Mouse (Mus musculus) midbrain, embryonic 13.5 days (tissue): ENCODE results near the gene Hint1. TPM values are rescaled to one million over a fixed set of nuclear protein-coding genes. Genes with fewer than 3 reads are reported as not detected.

Experiments used
- ATAC-seq: fragments of 200-750 bp; cut with Nextera tagmentation; 2 replicates; pipeline ENCODE4 v1.8.0; 2017; ENCODE audit warnings: mild to moderate bottlenecking, moderate TSS enrichment, moderate library complexity
- H3K27ac ChIP-seq: fragments of 300-500 bp; sonication (generic); 2 replicates; pipeline ENCODE4 v1.5.1; 2015; ENCODE audit warnings: inconsistent platforms, mild to moderate bottlenecking, moderate library complexity
- H3K27me3 ChIP-seq: fragments of 300-500 bp; sonication (generic); 2 replicates; pipeline ENCODE4 v1.6.1; 2015; ENCODE audit warnings: mild to moderate bottlenecking, inconsistent platforms
- H3K36me3 ChIP-seq: fragments of 300-500 bp; sonication (generic); 2 replicates; pipeline ENCODE4 v1.6.1; 2015; ENCODE audit warnings: mild to moderate bottlenecking, inconsistent platforms
- H3K4me1 ChIP-seq: fragments of 300-500 bp; sonication (generic); replicated peaks from 2 replicates; pipeline ENCODE4 v1.6.1; 2015; ENCODE audit warnings: inconsistent platforms
- H3K4me2 ChIP-seq: fragments of 300-500 bp; sonication (generic); replicated peaks from 2 replicates; pipeline ENCODE4 v1.6.1; 2015; ENCODE audit warnings: moderate library complexity, mild to moderate bottlenecking, inconsistent platforms
- H3K4me3 ChIP-seq: fragments of 300-500 bp; sonication (generic); replicated peaks from 2 replicates; pipeline ENCODE4 v1.5.1; 2015; ENCODE audit warnings: mild to moderate bottlenecking, inconsistent platforms
- H3K9ac ChIP-seq: fragments of 300-500 bp; sonication (generic); replicated peaks from 2 replicates; pipeline ENCODE4 v1.6.1; 2015; ENCODE audit warnings: mild to moderate bottlenecking, inconsistent platforms
- H3K9me3 ChIP-seq: fragments of 300-500 bp; sonication (generic); 2 replicates; pipeline ENCODE4 v1.6.1; 2016; ENCODE audit warnings: mild to moderate bottlenecking, inconsistent platforms
- WGBS: fragments of 180-500 bp; shearing (Covaris S2); methylation state at CpG from one replicate; pipeline ENCODE4 v1.1.7; 2015; 5-methylcytosine and 5-hydroxymethylcytosine counted together
- polyA plus RNA-seq: library from polyadenylated mRNA; unstranded; fragments of >200 nt; fragmentation: Nextera tagmentation; extraction: Ambion mirVana; gene quantifications from 2 replicates; pipeline ENCODE4 v1.2.1, GENCODE M21; 2015

Hint1 gene
- polyA plus RNA-seq, 1 experiment from 2014 or later, result 703 TPM

- peak overlapping the region; percentile 89 for H3K4me3 ChIP-seq
- peaks cover 41% of the 10 kb centered on the region for H3K4me1 ChIP-seq
- peaks cover 13% of the 10 kb centered on the region for H3K36me3 ChIP-seq
- WGBS, result 72% methylated on average over 6 of the region's 6 CpGs
- no peaks in the 10 kb centered on the region for H3K9me3 ChIP-seq
- peak overlapping the region; percentile 99 for H3K9ac ChIP-seq
- H3K27me3 ChIP-seq, result no peaks in the 10 kb centered on the region
- peak overlapping the region; percentile 91 for H3K27ac ChIP-seq
- H3K4me2 ChIP-seq, result peak overlapping the region; percentile 75
- ATAC-seq, result peak; percentile 2; the same call in 1 of the 2 replicates
Measured at GRCm38 (mm10) chr11:54865330-54866085, 675 bp upstream of the Hint1 start.

- H3K27ac ChIP-seq, result peak overlapping the region; percentile 91
- peaks cover 28% of the 10 kb centered on the region for H3K36me3 ChIP-seq
- H3K9me3 ChIP-seq, result no peaks in the 10 kb centered on the region
- H3K4me3 ChIP-seq, result peak overlapping the region; percentile 89
- no peaks in the 10 kb centered on the region for H3K27me3 ChIP-seq
- peak overlapping the region; percentile 99 for H3K9ac ChIP-seq
- 3% methylated on average over 5 of the region's 5 CpGs for WGBS
- ATAC-seq, result 0 out of 2 replicates have a peak, but pooled peaks have one; percentile 28
- peaks cover 34% of the 10 kb centered on the region for H3K4me1 ChIP-seq
- peak overlapping the region; percentile 75 for H3K4me2 ChIP-seq
Measured at GRCm38 (mm10) chr11:54867049-54867385, 834 bp downstream of the Hint1 start.

- peaks cover 34% of the 10 kb centered on the region for H3K4me1 ChIP-seq
- H3K9ac ChIP-seq, result peak overlapping the region; percentile 99; the same call in 1 of the 2 replicates
Measured at GRCm38 (mm10) chr11:54867903-54868434, 1.8 kb downstream of the Hint1 start.

GRCm38 (mm10) chr11:54868445-54868844, 2.3 kb downstream of the Hint1 start:
- peak overlapping the region; percentile 33; the same call in 1 of the 2 replicates for H3K9ac ChIP-seq

More at GRCm38 (mm10) chr11:54867903-54868434, 1.8 kb downstream of the Hint1 start:
- H3K9me3 ChIP-seq, result no peaks in the 10 kb centered on the region
- H3K27ac ChIP-seq, result no peak overlapping the region
- H3K27me3 ChIP-seq, result no peaks in the 10 kb centered on the region
- ATAC-seq, result no peak
- H3K4me2 ChIP-seq, result peak overlapping the region; percentile 75
- peaks cover 32% of the 10 kb centered on the region for H3K36me3 ChIP-seq
- peak overlapping the region; percentile 89 for H3K4me3 ChIP-seq
- whole genome bisulfite sequencing, result 96% methylated on average over 3 of the region's 3 CpGs

GRCm38 (mm10) chr11:54869318-54869717, 3.1 kb downstream of the Hint1 start:
- 87% methylated on average over 3 of the region's 3 CpGs for WGBS
- H3K4me3 ChIP-seq, result no peak overlapping the region
- H3K27me3 ChIP-seq, result no peaks in the 10 kb centered on the region
- H3K9me3 ChIP-seq, result no peaks in the 10 kb centered on the region
- peak overlapping the region; percentile 4; the same call in 1 of the 2 replicates for H3K9ac ChIP-seq
- peak overlapping the region; percentile 17 for H3K4me2 ChIP-seq
- peaks cover 43% of the 10 kb centered on the region for H3K36me3 ChIP-seq
- no peak for ATAC-seq
- H3K4me1 ChIP-seq, result peaks cover 34% of the 10 kb centered on the region
- no peak overlapping the region for H3K27ac ChIP-seq

More at GRCm38 (mm10) chr11:54868445-54868844, 2.3 kb downstream of the Hint1 start:
- H3K4me3 ChIP-seq, result peak overlapping the region; percentile 89; the same call in 1 of the 2 replicates
- peaks cover 35% of the 10 kb centered on the region for H3K36me3 ChIP-seq
- no peaks in the 10 kb centered on the region for H3K9me3 ChIP-seq
- H3K27ac ChIP-seq, result no peak overlapping the region
- no peaks in the 10 kb centered on the region for H3K27me3 ChIP-seq
- no peak for ATAC-seq
- 87% methylated on average over 2 of the region's 2 CpGs for WGBS
- peaks cover 34% of the 10 kb centered on the region for H3K4me1 ChIP-seq
- peak overlapping the region; percentile 75 for H3K4me2 ChIP-seq

- no peak for ATAC-seq
Measured at GRCm38 (mm10) chr11:54871831-54872537, 5.8 kb downstream of the Hint1 start.

GRCm38 (mm10) chr11:54876031-54876430, 9.8 kb downstream of the Hint1 start:
- Histone ChIP-seq H3K9ac (no peak overlapping the region), H3K4me2 (no peak overlapping the region), H3K27me3 (no peaks in the 10 kb centered on the region), H3K4me1 (peaks cover 2% of the 10 kb centered on the region), H3K4me3 (no peak overlapping the region), H3K9me3 (no peaks in the 10 kb centered on the region), H3K36me3 (peaks cover 31% of the 10 kb centered on the region), H3K27ac (no peak overlapping the region)
- 90% methylated on average over 5 of the region's 5 CpGs for WGBS
- ATAC-seq, result no peak

More at GRCm38 (mm10) chr11:54871831-54872537, 5.8 kb downstream of the Hint1 start:
- Histone ChIP-seq H3K36me3 (peaks cover 49% of the 10 kb centered on the region), H3K27ac (no peak overlapping the region), H3K4me3 (no peak overlapping the region), H3K27me3 (no peaks in the 10 kb centered on the region), H3K9me3 (no peaks in the 10 kb centered on the region), H3K4me2 (no peak overlapping the region), H3K9ac (no peak overlapping the region), H3K4me1 (peaks cover 27% of the 10 kb centered on the region)
- WGBS, result 79% methylated on average over 7 of the region's 7 CpGs

GRCm38 (mm10) chr11:54878893-54879292, 12.7 kb downstream of the Hint1 start:
- H3K9ac ChIP-seq, result no peak overlapping the region
- H3K4me2 ChIP-seq, result no peak overlapping the region
- H3K27ac ChIP-seq, result no peak overlapping the region
- H3K36me3 ChIP-seq, result peaks cover 10% of the 10 kb centered on the region
- H3K4me1 ChIP-seq, result peaks cover 6% of the 10 kb centered on the region
- ATAC-seq, result no peak
- 85% methylated on average over 6 of the region's 6 CpGs for WGBS
- no peak overlapping the region for H3K4me3 ChIP-seq
- no peaks in the 10 kb centered on the region for H3K9me3 ChIP-seq
- no peaks in the 10 kb centered on the region for H3K27me3 ChIP-seq

GRCm38 (mm10) chr11:54879434-54879833, 13.3 kb downstream of the Hint1 start:
- Histone ChIP-seq H3K36me3 (peaks cover 4% of the 10 kb centered on the region; the same call in 1 of the 2 replicates), H3K9me3 (no peaks in the 10 kb centered on the region), H3K4me2 (no peak overlapping the region), H3K27ac (no peak overlapping the region), H3K4me1 (peaks cover 6% of the 10 kb centered on the region), H3K9ac (no peak overlapping the region), H3K27me3 (no peaks in the 10 kb centered on the region), H3K4me3 (no peak overlapping the region)
- WGBS, result 38% methylated on average over 4 of the region's 4 CpGs
- ATAC-seq, result 0 out of 2 replicates have a peak, but pooled peaks have one; percentile 53

GRCm38 (mm10) chr11:54879922-54880321, 13.7 kb downstream of the Hint1 start:
- Histone ChIP-seq H3K4me1 (peaks cover 6% of the 10 kb centered on the region), H3K9me3 (no peaks in the 10 kb centered on the region), H3K27me3 (no peaks in the 10 kb centered on the region), H3K36me3 (no peaks in the 10 kb centered on the region), H3K27ac (no peak overlapping the region; the same call in 1 of the 2 replicates), H3K4me3 (no peak overlapping the region), H3K4me2 (no peak overlapping the region), H3K9ac (no peak overlapping the region)
- no peak for ATAC-seq
- 83% methylated on average over 10 of the region's 10 CpGs for WGBS

- Histone ChIP-seq H3K4me2 (no peak overlapping the region), H3K4me3 (no peak overlapping the region), H3K27ac (no peak overlapping the region), H3K9me3 (no peaks in the 10 kb centered on the region), H3K4me1 (peaks cover 6% of the 10 kb centered on the region), H3K27me3 (no peaks in the 10 kb centered on the region), H3K36me3 (no peaks in the 10 kb centered on the region), H3K9ac (no peak overlapping the region)
- ATAC-seq, result no peak
- 5% methylated on average over 2 of the region's 2 CpGs for WGBS
Measured at GRCm38 (mm10) chr11:54881051-54881474, 14.9 kb downstream of the Hint1 start.

- no peak overlapping the region for H3K9ac ChIP-seq
- no peak overlapping the region for H3K4me3 ChIP-seq
- H3K27me3 ChIP-seq, result no peaks in the 10 kb centered on the region
- no peaks in the 10 kb centered on the region for H3K9me3 ChIP-seq
- WGBS, result 51% methylated on average over 8 of the region's 8 CpGs
- no peaks in the 10 kb centered on the region for H3K36me3 ChIP-seq
- H3K4me1 ChIP-seq, result peaks cover 6% of the 10 kb centered on the region
- no peak for ATAC-seq
- no peak overlapping the region for H3K27ac ChIP-seq
- no peak overlapping the region for H3K4me2 ChIP-seq
Measured at GRCm38 (mm10) chr11:54882671-54883070, 16.5 kb downstream of the Hint1 start.
